Mouse (Mus musculus): ENCODE data around the gene Slc11a1. TPM values are rescaled to one million over a fixed set of nuclear protein-coding genes. Genes with fewer than 3 reads are reported as not detected.

Gene Slc11a1
- polyA plus RNA-seq, 1 experiment from 2014 or later = 2.9 TPM

- H3K27ac ChIP-seq = no peak overlapping the region
- no peak overlapping the region for H3K9ac ChIP-seq
- no peaks in the 10 kb centered on the region for H3K9me3 ChIP-seq
- H3K36me3 ChIP-seq = no peaks in the 10 kb centered on the region
- no peaks in the 10 kb centered on the region for H3K4me1 ChIP-seq
- no peak for ATAC-seq (ENCODE audit: low FRiP score, low read depth)
- no peak overlapping the region for H3K4me2 ChIP-seq (replicated peaks)
- no peaks in the 10 kb centered on the region for H3K27me3 ChIP-seq
- no peak overlapping the region for H3K4me3 ChIP-seq
- 71% methylated on average over 7 of the region's 7 CpGs for WGBS
These were observed 50.9 kb downstream of the Slc11a1 start for GRCm38 (mm10) chr1:74425845-74426244.

GRCm38 (mm10) chr1:74433220-74433619 lies 58.2 kb downstream of the Slc11a1 start:
- Histone ChIP-seq H3K9me3 (no peaks in the 10 kb centered on the region), H3K4me2 (replicated peaks) (no peak overlapping the region), H3K27me3 (no peaks in the 10 kb centered on the region), H3K36me3 (peaks cover 45% of the 10 kb centered on the region), H3K27ac (no peak overlapping the region), H3K4me3 (no peak overlapping the region), H3K9ac (no peak overlapping the region), H3K4me1 (no peaks in the 10 kb centered on the region)
- WGBS = 86% methylated on average over 6 of the region's 6 CpGs
- no peak for ATAC-seq (ENCODE audit: low FRiP score, low read depth)

- ATAC-seq (ENCODE audit: low FRiP score, low read depth) = no peak
- H3K9ac ChIP-seq = no peak overlapping the region
- no peak overlapping the region for H3K4me3 ChIP-seq
- H3K27ac ChIP-seq = no peak overlapping the region
- H3K9me3 ChIP-seq = no peaks in the 10 kb centered on the region
- H3K4me2 ChIP-seq (replicated peaks) = no peak overlapping the region
- H3K27me3 ChIP-seq = no peaks in the 10 kb centered on the region
- H3K36me3 ChIP-seq = peaks cover 57% of the 10 kb centered on the region
- WGBS = 73% methylated on average over 5 of the region's 5 CpGs
- no peaks in the 10 kb centered on the region for H3K4me1 ChIP-seq
These were observed 59.6 kb downstream of the Slc11a1 start for GRCm38 (mm10) chr1:74434596-74434995.

GRCm38 (mm10) chr1:74435563-74435962 lies 60.6 kb downstream of the Slc11a1 start:
- Histone ChIP-seq H3K4me2 (replicated peaks) (no peak overlapping the region), H3K4me1 (no peaks in the 10 kb centered on the region), H3K4me3 (no peak overlapping the region), H3K27me3 (no peaks in the 10 kb centered on the region), H3K27ac (no peak overlapping the region), H3K36me3 (peaks cover 65% of the 10 kb centered on the region), H3K9ac (no peak overlapping the region), H3K9me3 (no peaks in the 10 kb centered on the region)
- 82% methylated on average over 6 of the region's 6 CpGs for WGBS
- ATAC-seq (ENCODE audit: low FRiP score, low read depth) = no peak

MicroRNA genes within 50 kb of the gene (microRNA counts, 519-probe panel; counts per million panel counts)
- 3,781 counts per million, percentile 71 among the panel's probes with 10 or more counts for microRNA mmu-miR-26b

Small RNA genes lying within 50 kb of the gene (microRNA-seq; reads per million reads assigned to microRNA genes)
- gene Mir26b = 26,724 reads per million, percentile 97 among the genes with 10 or more reads in this experiment

Other genes with a start within 250 kb of the Slc11a1 start
- 0.15 and 0.33 TPM in 2 replicates for gene Rufy4, start 249.7 kb upstream of the Slc11a1 start, polyA plus RNA-seq (2015; fragmentation: Nextera tagmentation; extraction: Ambion mirVana)
- gene Cxcr2, start 221.2 kb upstream of the Slc11a1 start, polyA plus RNA-seq (2015; fragmentation: Nextera tagmentation; extraction: Ambion mirVana) = 0.10 and 0.13 TPM in 2 replicates
- gene Cxcr1, start 180.6 kb upstream of the Slc11a1 start, polyA plus RNA-seq (2015; fragmentation: Nextera tagmentation; extraction: Ambion mirVana) = not detected in 2 replicates
- 384 and 389 TPM in 2 replicates for gene Arpc2, start 139.1 kb upstream of the Slc11a1 start, polyA plus RNA-seq (2015; fragmentation: Nextera tagmentation; extraction: Ambion mirVana)
- 0.18 and 0.31 TPM in 2 replicates for gene Gpbar1, start 96.6 kb upstream of the Slc11a1 start, polyA plus RNA-seq (2015; fragmentation: Nextera tagmentation; extraction: Ambion mirVana)
- gene Aamp, start 90.5 kb upstream of the Slc11a1 start, polyA plus RNA-seq (2015; fragmentation: Nextera tagmentation; extraction: Ambion mirVana) = 220 and 232 TPM in 2 replicates
- 108 and 112 TPM in 2 replicates for gene Pnkd, start 90.3 kb upstream of the Slc11a1 start, polyA plus RNA-seq (2015; fragmentation: Nextera tagmentation; extraction: Ambion mirVana)
- gene Tmbim1, start 69.6 kb upstream of the Slc11a1 start, polyA plus RNA-seq (2015; fragmentation: Nextera tagmentation; extraction: Ambion mirVana) = 30.6 and 31.7 TPM in 2 replicates
- gene Catip, start 13.1 kb upstream of the Slc11a1 start, polyA plus RNA-seq (2015; fragmentation: Nextera tagmentation; extraction: Ambion mirVana) = 1.2 and 1.5 TPM in 2 replicates
- 87.5 and 90.9 TPM in 2 replicates for gene Ctdsp1, start 16.3 kb downstream of the Slc11a1 start, polyA plus RNA-seq (2015; fragmentation: Nextera tagmentation; extraction: Ambion mirVana)
- 0.17 and 0.20 TPM in 2 replicates for gene Vil1, start 34.2 kb downstream of the Slc11a1 start, polyA plus RNA-seq (2015; fragmentation: Nextera tagmentation; extraction: Ambion mirVana)
- gene Cnot9, start 130.9 kb downstream of the Slc11a1 start, polyA plus RNA-seq (2015; fragmentation: Nextera tagmentation; extraction: Ambion mirVana) = 69.4 and 70.5 TPM in 2 replicates
- 0.79 and 1.5 TPM in 2 replicates for gene Plcd4, start 167.7 kb downstream of the Slc11a1 start, polyA plus RNA-seq (2015; fragmentation: Nextera tagmentation; extraction: Ambion mirVana)
- 37.2 and 40.3 TPM in 2 replicates for gene Usp37, start 169.1 kb downstream of the Slc11a1 start, polyA plus RNA-seq (2015; fragmentation: Nextera tagmentation; extraction: Ambion mirVana)
- gene Zfp142, start 213.1 kb downstream of the Slc11a1 start, polyA plus RNA-seq (2015; fragmentation: Nextera tagmentation; extraction: Ambion mirVana) = 8.1 TPM in 2 replicates
- gene Bcs1l, start 213.1 kb downstream of the Slc11a1 start, polyA plus RNA-seq (2015; fragmentation: Nextera tagmentation; extraction: Ambion mirVana) = 16.5 and 16.6 TPM in 2 replicates
- 41.6 and 45.9 TPM in 2 replicates for gene Rnf25, start 226.2 kb downstream of the Slc11a1 start, polyA plus RNA-seq (2015; fragmentation: Nextera tagmentation; extraction: Ambion mirVana)
- 9.6 and 10.9 TPM in 2 replicates for gene Stk36, start 226.2 kb downstream of the Slc11a1 start, polyA plus RNA-seq (2015; fragmentation: Nextera tagmentation; extraction: Ambion mirVana)

Measured in limb, embryonic 13.5 days (tissue).